Mouse (Mus musculus) heart, postnatal 0 days (tissue): Measurements from ENCODE around the gene Hfe.

Experiments
- CTCF ChIP-seq: IDR thresholded peaks from 2 replicates; pipeline ENCODE4 v1.5.1; 2016; ENCODE audit warnings: antibody characterized with exemption, control low read depth, low read depth
- EP300 ChIP-seq: IDR thresholded peaks from 2 replicates; pipeline ENCODE4 v1.6.1; 2016; ENCODE audit warnings: antibody characterized with exemption, low read depth

GRCm38 (mm10) chr13:23682623-23682946 is 28.1 kb downstream of the Hfe start:
- no peak for TF ChIP-seq CTCF
- TF ChIP-seq EP300: no peak
